Mouse (Mus musculus) kidney, postnatal 0 days (tissue): Measurements from ENCODE around the gene Bsx. TPM values are rescaled to one million over a fixed set of nuclear protein-coding genes. Genes with fewer than 3 reads are reported as not detected.

Source experiments
- ATAC-seq: fragments of 200-750 bp; cut with Nextera tagmentation; replicated peaks from 2 replicates; pipeline ENCODE4 v1.8.0; 2017; ENCODE audit warnings: low read depth, moderate number of reproducible peaks, moderate TSS enrichment, moderate library complexity; ENCODE audit not compliant: low FRiP score
- DNase-seq: peaks from one replicate; pipeline ENCODE4 v3.0.0-alpha.2; 2016; ENCODE audit warnings: low spot score
- H3K27ac ChIP-seq: fragments of 300-500 bp; sonication (generic); 2 replicates; pipeline ENCODE4 v1.5.1; 2014; ENCODE audit warnings: mild to moderate bottlenecking
- H3K27me3 ChIP-seq: fragments of 300-500 bp; sonication (generic); 2 replicates; pipeline ENCODE4 v1.6.1; 2014; ENCODE audit warnings: low read length, mixed read lengths; ENCODE audit not compliant: insufficient read depth
- H3K36me3 ChIP-seq: fragments of 300-500 bp; sonication (generic); 2 replicates; pipeline ENCODE4 v1.6.1; 2014; ENCODE audit warnings: low read length, mixed read lengths; ENCODE audit not compliant: insufficient read depth
- H3K4me1 ChIP-seq: fragments of 300-500 bp; sonication (generic); replicated peaks from 2 replicates; pipeline ENCODE4 v1.6.1; 2014; ENCODE audit warnings: antibody characterized with exemption, low read length, mixed read lengths; ENCODE audit not compliant: insufficient read depth
- H3K4me2 ChIP-seq: fragments of 300-500 bp; sonication (generic); 2 replicates; pipeline ENCODE4 v1.6.1; 2014; ENCODE audit warnings: mild to moderate bottlenecking, low read length, moderate library complexity, mixed read lengths
- H3K4me3 ChIP-seq: fragments of 300-500 bp; sonication (generic); replicated peaks from 2 replicates; pipeline ENCODE4 v1.5.1; 2014; ENCODE audit warnings: low read depth, low read length
- H3K9ac ChIP-seq: fragments of 300-500 bp; sonication (generic); 2 replicates; pipeline ENCODE4 v1.6.1; 2014; ENCODE audit warnings: low read depth, low read length
- H3K9me3 ChIP-seq: fragments of 300-500 bp; sonication (generic); replicated peaks from 2 replicates; pipeline ENCODE4 v1.6.1; 2016; ENCODE audit warnings: low read length, inconsistent platforms, mixed read lengths
- CTCF ChIP-seq: IDR thresholded peaks from 2 replicates; pipeline ENCODE4 v1.5.1; 2016; ENCODE audit warnings: antibody characterized with exemption, low read depth, mild to moderate bottlenecking, moderate library complexity
- WGBS: fragments of 180-500 bp; shearing (Covaris S2); extraction: QIAGEN DNeasy Blood & Tissue Kit; methylation state at CpG from one replicate; pipeline ENCODE4 v1.1.7; 2014; 5-methylcytosine and 5-hydroxymethylcytosine counted together
- polyA plus RNA-seq: library from polyadenylated mRNA; unstranded; fragments of >200 nt; fragmentation: Nextera tagmentation; extraction: Ambion mirVana; gene quantifications from 2 replicates; pipeline ENCODE4 v1.2.1, GENCODE M21; 2015

The Bsx gene
- polyA plus RNA-seq, 1 experiment from 2014 or later, result not detected

GRCm38 (mm10) chr9:40874961-40875360, 1.0 kb downstream of the Bsx start:
- H3K9ac ChIP-seq, result no peak overlapping the region
- 2% methylated on average over 4 of the region's 4 CpGs for whole genome bisulfite sequencing
- 0 out of 2 replicates have a peak, but pooled peaks cover 2% of the 10 kb centered on the region for H3K4me1 ChIP-seq
- no peak for ATAC-seq
- no peak overlapping the region for H3K4me3 ChIP-seq
- H3K27ac ChIP-seq, result no peak overlapping the region
- peaks cover 94% of the 10 kb centered on the region for H3K27me3 ChIP-seq
- DNase-seq, result no peak
- no peak overlapping the region for H3K4me2 ChIP-seq
- H3K36me3 ChIP-seq, result no peaks in the 10 kb centered on the region
- no peaks in the 10 kb centered on the region for H3K9me3 ChIP-seq
- no peak for TF ChIP-seq CTCF

GRCm38 (mm10) chr9:40875431-40875830, 1.5 kb downstream of the Bsx start:
- WGBS, result 2% methylated on average over 17 of the region's 17 CpGs
- Histone ChIP-seq H3K27me3 (peaks cover 93% of the 10 kb centered on the region), H3K36me3 (no peaks in the 10 kb centered on the region), H3K9ac (no peak overlapping the region), H3K4me1 (0 out of 2 replicates have a peak, but pooled peaks cover 2% of the 10 kb centered on the region), H3K9me3 (no peaks in the 10 kb centered on the region), H3K4me3 (no peak overlapping the region), H3K27ac (no peak overlapping the region), H3K4me2 (no peak overlapping the region)
- DNase-seq (no peak), ATAC-seq (no peak)
- no peak for TF ChIP-seq CTCF

- Histone ChIP-seq H3K4me3 (no peak overlapping the region), H3K27ac (no peak overlapping the region), H3K36me3 (no peaks in the 10 kb centered on the region), H3K27me3 (peaks cover 96% of the 10 kb centered on the region), H3K4me2 (no peak overlapping the region), H3K9me3 (no peaks in the 10 kb centered on the region), H3K4me1 (0 out of 2 replicates have a peak, but pooled peaks cover 2% of the 10 kb centered on the region), H3K9ac (no peak overlapping the region)
- no peak for ATAC-seq
- TF ChIP-seq CTCF, result no peak
- WGBS, result under 1% methylated on average over 29 of the region's 29 CpGs
- DNase-seq, result no peak
Observed at GRCm38 (mm10) chr9:40876164-40876563, 2.2 kb downstream of the Bsx start.

GRCm38 (mm10) chr9:40876693-40877092, 2.8 kb downstream of the Bsx start:
- no peaks in the 10 kb centered on the region for H3K9me3 ChIP-seq
- H3K4me2 ChIP-seq, result no peak overlapping the region
- H3K4me3 ChIP-seq, result no peak overlapping the region
- WGBS, result 8% methylated on average over 5 of the region's 5 CpGs
- ATAC-seq (no peak), DNase-seq (no peak)
- H3K4me1 ChIP-seq, result 0 out of 2 replicates have a peak, but pooled peaks cover 2% of the 10 kb centered on the region
- H3K36me3 ChIP-seq, result no peaks in the 10 kb centered on the region
- no peak overlapping the region for H3K27ac ChIP-seq
- H3K9ac ChIP-seq, result no peak overlapping the region
- peaks cover 96% of the 10 kb centered on the region for H3K27me3 ChIP-seq
- no peak for TF ChIP-seq CTCF

GRCm38 (mm10) chr9:40877146-40877880, 3.4 kb downstream of the Bsx start:
- 1% methylated on average over 42 of the region's 42 CpGs for WGBS
- no peak for TF ChIP-seq CTCF

GRCm38 (mm10) chr9:40877881-40878235, 3.9 kb downstream of the Bsx start:
- H3K27me3 ChIP-seq, result peaks cover 94% of the 10 kb centered on the region
- no peaks in the 10 kb centered on the region for H3K36me3 ChIP-seq
- ATAC-seq (no peak), DNase-seq (no peak)
- peak overlapping the region; percentile 26 for H3K4me3 ChIP-seq
- WGBS, result 1% methylated on average over 29 of the region's 29 CpGs
- H3K9me3 ChIP-seq, result no peaks in the 10 kb centered on the region
- 0 out of 2 replicates have a peak, but pooled peaks cover 2% of the 10 kb centered on the region for H3K4me1 ChIP-seq
- no peak overlapping the region for H3K27ac ChIP-seq
- H3K4me2 ChIP-seq, result peak overlapping the region; percentile 45
- TF ChIP-seq CTCF, result no peak
- no peak overlapping the region for H3K9ac ChIP-seq

More at GRCm38 (mm10) chr9:40877146-40877880, 3.4 kb downstream of the Bsx start:
- H3K9me3 ChIP-seq, result no peaks in the 10 kb centered on the region
- H3K27me3 ChIP-seq, result peaks cover 96% of the 10 kb centered on the region
- ATAC-seq (no peak), DNase-seq (no peak)
- H3K36me3 ChIP-seq, result no peaks in the 10 kb centered on the region
- peak overlapping the region; percentile 45 for H3K4me2 ChIP-seq
- 0 out of 2 replicates have a peak, but pooled peaks cover 2% of the 10 kb centered on the region for H3K4me1 ChIP-seq
- H3K9ac ChIP-seq, result no peak overlapping the region
- no peak overlapping the region for H3K27ac ChIP-seq
- peak overlapping the region; percentile 26 for H3K4me3 ChIP-seq
